Mouse (Mus musculus): ENCODE data around the gene Osgep. TPM values are rescaled to one million over a fixed set of nuclear protein-coding genes. Genes with fewer than 3 reads are reported as not detected.

Gene Osgep
- 81.2 and 83.7 TPM in 2 replicates for polyA plus RNA-seq (2015; fragmentation: Nextera tagmentation; extraction: Ambion mirVana)

GRCm38 (mm10) chr14:50924281-50925064 is at the start of gene Osgep, which contains the start of gene Apex1:
TSS of gene Osgep (minus strand) at chr14:50924893.
TSS of gene Apex1 (plus strand) at chr14:50924968.

GRCm38 (mm10) chr14:50955942-50956508 is 31.3 kb upstream of the Osgep start, which contains the start of gene Pnp2:
TSS of gene Pnp2 (plus strand) at chr14:50955992.

GRCm38 (mm10) chr14:50943932-50944667 is 19.4 kb upstream of the Osgep start, which contains the start of gene Gm49342:
TSS of gene Gm49342 (plus strand) at chr14:50944517.

GRCm38 (mm10) chr14:50930754-50931492 is 6.2 kb upstream of the Osgep start, which contains the start of the genes Pip4p1 and Pnp:
TSS of gene Pip4p1 (minus strand) at chr14:50930856.
TSS of gene Pnp (plus strand) at chr14:50931082.

GRCm38 (mm10) chr14:50897374-50897765 is 27.3 kb downstream of the Osgep start, which contains the start of gene Klhl33:
TSS of gene Klhl33 (minus strand) at chr14:50897507.

GRCm38 (mm10) chr14:50869889-50870804 is 54.5 kb downstream of the Osgep start, which contains the start of gene Tep1:
TSS of gene Tep1 (minus strand) at chr14:50870560.

Other genes starting within 250 kb of the Osgep start
- gene Olfr747, start 231.7 kb downstream of the Osgep start, polyA plus RNA-seq (2015; fragmentation: Nextera tagmentation; extraction: Ambion mirVana) = not detected in 2 replicates
- gene Olfr748, start 217.5 kb downstream of the Osgep start, polyA plus RNA-seq (2015; fragmentation: Nextera tagmentation; extraction: Ambion mirVana) = not detected in 2 replicates
- not detected in 2 replicates for gene Olfr749, start 179.8 kb downstream of the Osgep start, polyA plus RNA-seq (2015; fragmentation: Nextera tagmentation; extraction: Ambion mirVana)
- 26.3 and 28.4 TPM in 2 replicates for gene Ttc5, start 139.4 kb downstream of the Osgep start, polyA plus RNA-seq (2015; fragmentation: Nextera tagmentation; extraction: Ambion mirVana)
- not detected in 2 replicates for gene Ccnb1ip1, start 117.2 kb downstream of the Osgep start, polyA plus RNA-seq (2015; fragmentation: Nextera tagmentation; extraction: Ambion mirVana)
- 20.6 and 21.6 TPM in 2 replicates for gene Parp2, start 117.1 kb downstream of the Osgep start, polyA plus RNA-seq (2015; fragmentation: Nextera tagmentation; extraction: Ambion mirVana)
- gene Tep1, start 54.3 kb downstream of the Osgep start, polyA plus RNA-seq (2015; fragmentation: Nextera tagmentation; extraction: Ambion mirVana) = 5.2 and 5.4 TPM in 2 replicates
- gene Klhl33, start 27.4 kb downstream of the Osgep start, polyA plus RNA-seq (2015; fragmentation: Nextera tagmentation; extraction: Ambion mirVana) = 1.6 TPM in 2 replicates
- 79.6 and 92.0 TPM in 2 replicates for gene Apex1, start 75 bp upstream of the Osgep start, polyA plus RNA-seq (2015; fragmentation: Nextera tagmentation; extraction: Ambion mirVana)
- 21.5 and 25.8 TPM in 2 replicates for gene Pip4p1, start 6.0 kb upstream of the Osgep start, polyA plus RNA-seq (2015; fragmentation: Nextera tagmentation; extraction: Ambion mirVana)
- 16.5 and 29.1 TPM in 2 replicates for gene Pnp, start 6.2 kb upstream of the Osgep start, polyA plus RNA-seq (2015; fragmentation: Nextera tagmentation; extraction: Ambion mirVana)
- not detected in 2 replicates for gene Gm49342, start 19.6 kb upstream of the Osgep start, polyA plus RNA-seq (2015; fragmentation: Nextera tagmentation; extraction: Ambion mirVana)
- 0.85 TPM in 1 of 2 replicates, not detected in the other for gene Pnp2, start 31.1 kb upstream of the Osgep start, polyA plus RNA-seq (2015; fragmentation: Nextera tagmentation; extraction: Ambion mirVana)
- gene Rnase10, start 82.9 kb upstream of the Osgep start, polyA plus RNA-seq (2015; fragmentation: Nextera tagmentation; extraction: Ambion mirVana) = 0.37 and 0.39 TPM in 2 replicates
- not detected in 2 replicates for gene Rnase9, start 117.0 kb upstream of the Osgep start, polyA plus RNA-seq (2015; fragmentation: Nextera tagmentation; extraction: Ambion mirVana)
- gene Rnase11, start 125.3 kb upstream of the Osgep start, polyA plus RNA-seq (2015; fragmentation: Nextera tagmentation; extraction: Ambion mirVana) = not detected in 2 replicates
- 0.31 TPM in 1 of 2 replicates, not detected in the other for gene Rnase12, start 132.8 kb upstream of the Osgep start, polyA plus RNA-seq (2015; fragmentation: Nextera tagmentation; extraction: Ambion mirVana)
- not detected in 2 replicates for gene Olfr750, start 149.5 kb upstream of the Osgep start, polyA plus RNA-seq (2015; fragmentation: Nextera tagmentation; extraction: Ambion mirVana)
- 57.8 and 74.4 TPM in 2 replicates for gene Rnase4, start 166.2 kb upstream of the Osgep start, polyA plus RNA-seq (2015; fragmentation: Nextera tagmentation; extraction: Ambion mirVana)
- 8.0 and 8.7 TPM in 2 replicates for gene Ang, start 166.3 kb upstream of the Osgep start, polyA plus RNA-seq (2015; fragmentation: Nextera tagmentation; extraction: Ambion mirVana)
- gene Eddm3b, start 189.5 kb upstream of the Osgep start, polyA plus RNA-seq (2015; fragmentation: Nextera tagmentation; extraction: Ambion mirVana) = not detected in 2 replicates
- gene Rnase6, start 199.0 kb upstream of the Osgep start, polyA plus RNA-seq (2015; fragmentation: Nextera tagmentation; extraction: Ambion mirVana) = 0.44 and 0.60 TPM in 2 replicates
- 2.5 TPM in 1 of 2 replicates, not detected in the other for gene Rnase1, start 221.9 kb upstream of the Osgep start, polyA plus RNA-seq (2015; fragmentation: Nextera tagmentation; extraction: Ambion mirVana)
- not detected in 2 replicates for gene Rnase2b, start 237.4 kb upstream of the Osgep start, polyA plus RNA-seq (2015; fragmentation: Nextera tagmentation; extraction: Ambion mirVana)

All from skeletal muscle tissue, postnatal 0 days (tissue).